Mouse (Mus musculus) neural tube, embryonic 14.5 days (tissue): ENCODE measurements around the gene Dst. TPM values are rescaled to one million over a fixed set of nuclear protein-coding genes. Genes with fewer than 3 reads are reported as not detected.

Source experiments
- ATAC-seq: fragments of 200-750 bp; cut with Nextera tagmentation; 2 replicates; pipeline ENCODE4 v1.8.0; 2017; ENCODE audit warnings: low read depth, mild to moderate bottlenecking, moderate TSS enrichment, moderate library complexity
- H3K27ac ChIP-seq: fragments of 300-500 bp; sonication (generic); 2 replicates; pipeline ENCODE4 v1.5.1; 2014; ENCODE audit warnings: low read depth, mild to moderate bottlenecking, control low read depth, low read length, moderate library complexity, mixed read lengths
- H3K27me3 ChIP-seq: fragments of 300-500 bp; sonication (generic); 2 replicates; pipeline ENCODE4 v1.6.1; 2014; ENCODE audit warnings: low read length; ENCODE audit not compliant: control insufficient read depth, insufficient read depth
- H3K36me3 ChIP-seq: fragments of 300-500 bp; sonication (generic); 2 replicates; pipeline ENCODE4 v1.6.1; 2014; ENCODE audit warnings: low read length, mixed read lengths; ENCODE audit not compliant: control insufficient read depth, insufficient read depth
- H3K4me1 ChIP-seq: fragments of 300-500 bp; sonication (generic); 2 replicates; pipeline ENCODE4 v1.6.1; 2014; ENCODE audit warnings: low read length; ENCODE audit not compliant: control insufficient read depth, insufficient read depth
- H3K4me2 ChIP-seq: fragments of 300-500 bp; sonication (generic); 2 replicates; pipeline ENCODE4 v1.6.1; 2014; ENCODE audit warnings: mild to moderate bottlenecking, low read depth, low read length, control low read depth
- H3K4me3 ChIP-seq: fragments of 300-500 bp; sonication (generic); 2 replicates; pipeline ENCODE4 v1.5.1; 2014; ENCODE audit warnings: low read depth, low read length, control low read depth, mixed read lengths
- H3K9ac ChIP-seq: fragments of 300-500 bp; sonication (generic); replicated peaks from 2 replicates; pipeline ENCODE4 v1.6.1; 2014; ENCODE audit warnings: low read depth, mild to moderate bottlenecking, control low read depth, low read length, mixed read lengths
- H3K9me3 ChIP-seq: fragments of 300-500 bp; sonication (generic); 2 replicates; pipeline ENCODE4 v1.6.1; 2016; ENCODE audit warnings: low read length; ENCODE audit not compliant: control insufficient read depth
- WGBS: fragments of 180-500 bp; shearing (Covaris S2); extraction: QIAGEN DNeasy Blood & Tissue Kit; methylation state at CpG from one replicate; pipeline ENCODE4 v1.1.7; 2014; 5-methylcytosine and 5-hydroxymethylcytosine counted together
- polyA plus RNA-seq: library from polyadenylated mRNA; unstranded; fragments of >200 nt; fragmentation: Nextera tagmentation; extraction: Ambion mirVana; gene quantifications from 2 replicates; pipeline ENCODE4 v1.2.1, GENCODE M21; 2014

Gene Dst
- polyA plus RNA-seq, 1 experiment from 2014 or later = 66.8 TPM

DNA sequence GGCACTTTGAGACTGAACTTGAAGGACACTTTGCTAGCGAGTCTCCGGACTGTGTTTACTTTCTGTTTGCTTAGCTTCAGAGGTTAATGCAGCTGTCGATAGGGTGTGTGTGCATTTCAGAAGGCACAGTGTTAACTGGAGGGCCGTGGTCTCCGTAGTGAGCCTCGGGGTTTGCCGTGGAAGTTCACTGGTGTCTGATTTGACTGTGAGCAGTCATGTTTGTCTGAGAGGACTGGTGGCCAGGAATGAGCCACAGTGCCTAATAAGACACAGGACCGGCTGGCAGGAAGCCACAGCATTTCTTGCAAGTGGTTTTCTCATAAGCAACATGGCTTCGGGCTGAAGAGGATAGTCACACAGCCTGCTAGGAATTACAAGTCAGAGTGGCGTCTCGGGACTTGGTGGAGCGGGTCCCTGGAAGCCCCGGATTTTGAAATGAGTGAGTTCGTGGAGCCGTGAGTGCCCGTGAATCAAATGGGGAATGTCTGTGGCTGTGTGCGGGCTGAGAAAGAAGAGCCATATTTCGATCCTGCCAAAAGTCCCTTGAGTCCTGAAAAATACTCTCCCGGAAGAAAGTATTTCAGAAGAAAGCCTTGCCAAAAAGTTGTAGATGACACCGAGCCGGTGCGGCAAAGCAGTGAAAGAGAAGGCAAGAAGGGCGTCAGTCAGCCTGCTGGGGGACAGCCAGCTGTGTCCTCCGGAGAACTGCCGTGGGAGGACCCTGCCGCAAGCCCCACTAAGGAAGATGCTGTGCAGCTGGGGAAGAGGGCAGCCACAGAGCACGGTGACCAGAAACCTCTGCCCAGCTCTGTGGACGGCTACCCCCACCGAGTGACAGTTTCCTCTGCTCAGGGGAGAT is 213.4 kb downstream of the Dst start:
- Histone ChIP-seq H3K4me2 (peak overlapping the region; percentile 26; the same call in 1 of the 2 replicates), H3K9ac (0 out of 2 replicates have a peak overlapping the region, but pooled peaks have one; percentile 25), H3K27me3 (no peaks in the 10 kb centered on the region), H3K9me3 (no peaks in the 10 kb centered on the region), H3K36me3 (no peaks in the 10 kb centered on the region), H3K4me1 (no peaks in the 10 kb centered on the region), H3K27ac (peak overlapping the region; percentile 44; the same call in 1 of the 2 replicates), H3K4me3 (no peak overlapping the region)
- WGBS = 54% methylated on average over 29 of the region's 29 CpGs
- peak; percentile 35; the same call in 1 of the 2 replicates for ATAC-seq

DNA sequence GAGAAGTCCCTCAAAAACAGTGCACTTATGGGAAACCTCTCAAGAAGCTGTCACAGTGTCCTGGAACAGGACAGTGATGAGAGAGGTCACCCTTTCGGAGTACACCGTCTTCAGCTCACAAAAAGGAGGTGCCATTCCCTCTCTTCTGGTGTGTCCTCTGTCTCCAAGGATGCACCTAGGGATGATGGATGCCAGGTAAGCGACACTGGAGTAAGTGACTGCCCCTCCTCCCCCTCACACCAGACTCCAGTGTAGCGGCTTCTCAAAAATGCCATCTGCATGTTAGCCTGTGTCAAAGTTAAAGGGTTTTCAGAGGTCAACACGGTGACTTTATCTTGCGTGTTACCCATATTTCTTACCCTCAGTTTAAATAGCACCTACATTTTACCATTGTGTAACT is 214.2 kb downstream of the Dst start:
- WGBS = 96% methylated on average over 6 of the region's 6 CpGs
- no peaks in the 10 kb centered on the region for H3K9me3 ChIP-seq
- no peak for ATAC-seq
- H3K4me2 ChIP-seq = no peak overlapping the region
- H3K4me3 ChIP-seq = no peak overlapping the region
- H3K36me3 ChIP-seq = no peaks in the 10 kb centered on the region
- H3K27ac ChIP-seq = no peak overlapping the region
- no peak overlapping the region for H3K9ac ChIP-seq
- no peaks in the 10 kb centered on the region for H3K4me1 ChIP-seq
- H3K27me3 ChIP-seq = no peaks in the 10 kb centered on the region

DNA sequence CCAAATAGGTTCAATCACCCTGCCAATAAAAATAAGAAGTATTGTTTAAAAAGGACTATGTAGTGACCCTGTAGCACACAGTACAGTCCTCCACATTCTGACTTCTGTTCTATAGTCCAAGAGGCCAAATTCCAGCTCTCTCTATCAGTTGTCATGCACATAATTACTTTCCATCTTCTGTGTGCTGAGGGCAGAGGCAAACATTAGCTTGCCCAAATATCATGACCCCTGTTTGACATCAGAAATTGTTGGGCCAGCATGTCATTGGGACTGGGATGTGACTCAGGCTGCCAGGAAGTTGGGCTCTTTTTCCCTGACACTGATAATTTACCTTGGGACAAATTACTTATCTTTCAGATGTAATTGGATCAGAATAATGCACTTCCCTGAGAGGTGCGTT is 214.9 kb downstream of the Dst start:
- Histone ChIP-seq H3K4me3 (no peak overlapping the region), H3K4me2 (no peak overlapping the region), H3K9ac (no peak overlapping the region), H3K4me1 (no peaks in the 10 kb centered on the region), H3K27me3 (no peaks in the 10 kb centered on the region), H3K27ac (no peak overlapping the region), H3K9me3 (no peaks in the 10 kb centered on the region), H3K36me3 (no peaks in the 10 kb centered on the region)
- ATAC-seq = no peak
- 83% methylated on average over 1 of the region's 1 CpGs for WGBS

DNA sequence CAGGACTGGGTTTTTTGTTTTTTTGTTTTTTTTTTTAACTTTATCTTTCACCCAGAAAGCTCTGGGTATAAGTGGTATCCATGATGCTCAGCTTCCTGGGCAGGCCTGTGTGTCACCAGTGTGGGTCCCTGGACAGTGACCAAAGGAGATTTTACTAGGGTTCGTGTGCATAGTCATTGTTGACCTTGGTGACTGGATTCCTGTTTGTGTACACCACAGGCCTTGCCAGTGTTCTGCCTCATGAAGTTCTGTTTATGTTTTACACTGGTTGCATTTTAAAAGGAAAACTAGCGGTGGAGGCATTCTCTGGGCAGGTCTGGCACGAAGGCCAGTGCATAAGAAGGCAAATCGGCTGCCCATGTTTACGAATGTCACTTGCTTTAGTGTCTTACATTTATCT is 215.3 kb downstream of the Dst start:
- Histone ChIP-seq H3K27me3 (no peaks in the 10 kb centered on the region), H3K4me2 (no peak overlapping the region), H3K27ac (no peak overlapping the region), H3K36me3 (no peaks in the 10 kb centered on the region), H3K4me1 (no peaks in the 10 kb centered on the region), H3K9me3 (no peaks in the 10 kb centered on the region), H3K4me3 (no peak overlapping the region), H3K9ac (no peak overlapping the region)
- ATAC-seq = no peak
- 82% methylated on average over 5 of the region's 5 CpGs for WGBS

DNA sequence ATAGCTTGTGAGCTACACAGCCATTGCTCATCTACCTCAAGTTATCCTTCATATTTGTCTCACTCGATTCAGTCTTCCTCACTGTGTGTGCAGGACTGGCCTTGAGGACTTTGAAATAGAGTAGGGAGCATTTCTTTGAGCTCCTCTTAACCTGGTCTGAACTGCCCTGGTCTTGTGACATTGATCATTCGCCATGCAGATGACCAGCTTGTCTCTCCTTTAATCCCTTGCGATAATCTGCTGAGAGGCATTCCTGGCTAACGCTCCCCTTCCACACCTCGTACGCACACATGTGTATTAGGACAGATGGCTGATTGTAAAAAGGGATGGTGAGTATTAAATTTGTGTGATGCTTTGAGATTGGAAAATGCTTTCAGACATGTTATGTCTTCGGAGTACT is 216.4 kb downstream of the Dst start:
- no peak for ATAC-seq
- H3K4me2 ChIP-seq = no peak overlapping the region
- 82% methylated on average over 7 of the region's 7 CpGs for WGBS
- no peaks in the 10 kb centered on the region for H3K36me3 ChIP-seq
- H3K9me3 ChIP-seq = no peaks in the 10 kb centered on the region
- no peak overlapping the region for H3K4me3 ChIP-seq
- no peaks in the 10 kb centered on the region for H3K4me1 ChIP-seq
- no peaks in the 10 kb centered on the region for H3K27me3 ChIP-seq
- no peak overlapping the region for H3K9ac ChIP-seq
- H3K27ac ChIP-seq = no peak overlapping the region

DNA sequence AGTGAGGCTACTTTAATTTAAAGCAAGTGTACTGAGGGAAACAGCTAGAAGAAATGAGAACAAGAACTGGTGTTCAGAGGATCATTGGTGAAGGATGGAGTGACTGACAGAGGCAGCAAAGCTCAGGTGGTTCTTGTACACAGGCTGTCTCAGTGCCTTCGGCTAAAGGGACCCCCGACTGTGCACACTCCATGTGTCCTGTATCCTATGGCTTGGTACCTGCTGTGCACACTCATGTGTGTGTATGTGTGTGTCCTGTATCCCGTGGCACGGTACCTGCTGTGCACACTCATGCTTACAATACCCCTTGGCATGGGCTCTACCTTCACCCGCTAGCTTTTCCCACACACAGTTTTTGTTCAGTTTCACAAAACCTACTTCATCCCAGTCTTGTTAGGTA is 217.1 kb downstream of the Dst start:
- ATAC-seq = no peak
- Histone ChIP-seq H3K27ac (no peak overlapping the region), H3K4me2 (no peak overlapping the region), H3K27me3 (no peaks in the 10 kb centered on the region), H3K4me1 (no peaks in the 10 kb centered on the region), H3K36me3 (no peaks in the 10 kb centered on the region), H3K9ac (no peak overlapping the region), H3K9me3 (no peaks in the 10 kb centered on the region), H3K4me3 (no peak overlapping the region)
- 88% methylated on average over 5 of the region's 5 CpGs for WGBS

DNA sequence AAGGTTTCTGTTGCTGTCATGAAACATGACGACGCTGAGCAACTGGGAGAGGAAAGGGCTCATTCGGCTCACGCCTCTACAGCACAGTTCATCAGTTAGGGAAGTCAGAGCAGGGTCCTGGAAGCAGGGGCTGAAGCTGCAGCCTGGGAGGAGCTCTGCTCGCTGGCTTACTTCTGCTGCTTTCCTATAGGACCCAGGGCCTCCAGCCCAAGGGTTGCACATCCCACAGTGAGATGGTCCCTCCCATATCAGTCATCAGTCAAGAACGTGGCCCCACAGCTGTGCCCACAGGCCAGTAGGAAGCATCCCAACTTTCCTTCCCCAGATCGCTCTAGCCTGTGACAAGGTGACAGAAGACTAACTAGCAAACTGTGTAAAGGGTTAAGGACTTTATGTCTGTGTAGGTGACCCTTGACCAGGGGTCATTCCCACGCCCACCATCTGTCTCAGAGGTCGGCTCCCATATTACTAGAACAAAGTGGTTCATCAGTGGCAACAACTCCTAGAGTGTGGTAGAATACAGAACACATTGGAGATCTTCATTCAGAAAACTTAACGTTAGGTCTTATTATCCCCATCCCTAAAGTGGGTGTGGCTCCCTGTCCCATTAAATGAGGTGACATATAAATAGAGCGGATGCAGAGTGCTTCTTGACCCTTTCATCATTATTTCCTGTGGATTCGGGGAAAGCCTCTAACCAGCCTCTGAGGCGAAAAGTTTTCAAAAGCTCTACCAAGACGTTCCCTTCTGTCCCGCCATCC is 219.9 kb downstream of the Dst start:
- ATAC-seq = no peak
- Histone ChIP-seq H3K4me1 (no peaks in the 10 kb centered on the region), H3K4me2 (no peak overlapping the region), H3K9ac (no peak overlapping the region), H3K27ac (no peak overlapping the region), H3K4me3 (no peak overlapping the region), H3K27me3 (no peaks in the 10 kb centered on the region), H3K36me3 (no peaks in the 10 kb centered on the region), H3K9me3 (no peaks in the 10 kb centered on the region)
- 56% methylated on average over 15 of the region's 15 CpGs for WGBS

DNA sequence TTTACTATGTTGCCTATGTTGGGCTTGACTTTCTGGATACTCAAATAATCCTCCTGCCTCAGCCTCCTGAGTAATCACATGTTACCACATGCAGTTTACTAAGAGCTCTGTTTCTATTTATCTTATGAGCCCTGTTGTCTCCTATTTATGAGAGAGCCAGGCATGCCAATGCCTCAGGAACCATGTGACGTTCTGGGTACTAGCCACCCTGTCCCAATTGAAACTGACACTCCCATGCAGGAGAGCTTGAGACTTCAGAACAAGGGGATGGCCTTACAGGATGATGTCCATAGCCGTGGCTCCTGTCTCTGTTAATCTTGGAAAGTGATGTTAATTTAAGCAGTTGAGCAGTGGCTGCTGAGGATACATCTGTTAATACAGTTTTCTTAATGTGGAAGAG is 220.8 kb downstream of the Dst start:
- no peaks in the 10 kb centered on the region for H3K27me3 ChIP-seq

DNA sequence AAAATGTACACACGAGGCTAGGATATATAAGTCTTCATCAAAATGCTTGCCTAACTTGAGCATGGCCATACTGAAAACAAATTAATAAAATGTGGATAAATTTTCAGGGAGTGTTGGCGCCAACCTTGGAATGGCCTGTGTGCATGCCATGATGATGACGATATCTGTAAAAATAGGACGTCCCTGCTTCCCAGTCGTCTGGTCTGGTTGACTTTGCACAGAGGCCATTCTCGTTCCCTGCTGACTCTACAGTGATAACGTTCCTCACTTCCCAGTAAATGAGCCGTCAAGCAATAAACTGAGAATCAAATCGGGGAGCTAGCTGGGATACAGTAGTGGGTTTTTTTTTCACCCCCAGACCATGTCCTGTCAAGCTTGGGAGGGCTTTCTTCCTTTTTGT is 221.7 kb downstream of the Dst start:
- no peaks in the 10 kb centered on the region for H3K9me3 ChIP-seq
- H3K36me3 ChIP-seq = no peaks in the 10 kb centered on the region
- no peak overlapping the region for H3K4me3 ChIP-seq
- no peak for ATAC-seq
- no peaks in the 10 kb centered on the region for H3K4me1 ChIP-seq
- H3K4me2 ChIP-seq = no peak overlapping the region
- WGBS = 60% methylated on average over 9 of the region's 9 CpGs
- H3K9ac ChIP-seq = no peak overlapping the region
- no peak overlapping the region for H3K27ac ChIP-seq
- no peaks in the 10 kb centered on the region for H3K27me3 ChIP-seq

More for the DNA sequence above, 220.8 kb downstream of the Dst start:
- H3K27ac ChIP-seq = no peak overlapping the region
- H3K36me3 ChIP-seq = no peaks in the 10 kb centered on the region
- H3K9ac ChIP-seq = no peak overlapping the region
- no peaks in the 10 kb centered on the region for H3K9me3 ChIP-seq
- no peak for ATAC-seq
- no peak overlapping the region for H3K4me2 ChIP-seq
- no peaks in the 10 kb centered on the region for H3K4me1 ChIP-seq
- 87% methylated on average over 2 of the region's 2 CpGs for WGBS
- H3K4me3 ChIP-seq = no peak overlapping the region
